ENCODE assay signal across 8 mouse cellular contexts in genomic region chr9:108783548-108784463, GRCm38 (mm10). TPM values are rescaled to one million over a fixed set of nuclear protein-coding genes. Genes with fewer than 3 reads are reported as not detected.
DNase-seq lines count a peak whose midpoint lies in the region; ATAC-seq lines count a peak whose summit lies in the region.

TSS of gene Ip6k2 (plus strand) at chr9:108783796.

- no peaks in the 10 kb centered on the region for H3K36me3 ChIP-seq in hindbrain, embryonic 16.5 days (ENCODE audit: control insufficient read depth, insufficient read depth, low read length)
- H3K36me3 ChIP-seq in macrophage (ENCODE audit: inconsistent target): no peaks in the 10 kb centered on the region

- peaks cover 34% of the 10 kb centered on the region for H3K4me1 ChIP-seq in hindbrain, embryonic 16.5 days (ENCODE audit: control insufficient read depth, insufficient read depth, low read depth, low read length)

- peak within 1 kb of the TSS; percentile 96 for H3K9ac ChIP-seq in hindbrain, embryonic 16.5 days (ENCODE audit: low read depth, low read length)

- no peaks in the 10 kb centered on the region for H3K27me3 ChIP-seq in hindbrain, embryonic 16.5 days (replicated peaks; ENCODE audit: control insufficient read depth, insufficient read depth, low read length)

- peak within 1 kb of the TSS; percentile 64 for H3K4me2 ChIP-seq in hindbrain, embryonic 16.5 days (ENCODE audit: low read length)

- H3K4me3 ChIP-seq in hindbrain, embryonic 16.5 days (ENCODE audit: low read length): peak within 1 kb of the TSS; percentile 67
- H3K4me3 ChIP-seq in macrophage (ENCODE audit: inconsistent target): peak within 1 kb of the TSS; percentile 93

- H3K27ac ChIP-seq in hindbrain, embryonic 16.5 days (ENCODE audit: low read depth, low read length): peak within 1 kb of the TSS; percentile 95
- peak within 1 kb of the TSS; percentile 32 for H3K27ac ChIP-seq in macrophage

- WGBS in hindbrain, embryonic 16.5 days: under 1% methylated on average over 55 of the region's 56 CpGs
- WGBS in macrophage (ENCODE audit: missing documents): 1% methylated on average over 47 of the region's 56 CpGs

- peak; percentile 98 for ATAC-seq in hindbrain, embryonic 16.5 days

- H3K79me2 ChIP-seq in macrophage (ENCODE audit: inconsistent target): peaks cover 51% of the 10 kb centered on the region

- DNase-seq in T-cell, adult 2 months (ENCODE audit: low spot score): peak; percentile 90
- DNase-seq in cerebellum, postnatal 36 days: peak; percentile 95 to 97
- DNase-seq in gastrocnemius, adult 18-20 months (ENCODE audit: low spot score): peak; percentile 94
- peak; percentile 95 to 97 for DNase-seq in left cerebral cortex, adult 18-20 months (ENCODE audit: low spot score in 2 of 2)
- peak; percentile 97 for DNase-seq in right cerebral cortex, adult 18-20 months
- DNase-seq in urinary bladder, postnatal 10 days (ENCODE audit: low spot score): peak; percentile 84

- no peaks in the 10 kb centered on the region for H3K9me3 ChIP-seq in hindbrain, embryonic 16.5 days (ENCODE audit: control insufficient read depth, low read length)

RNA-seq across cellular contexts. Expression of gene Ip6k2, which starts in this region (rescaled TPM):
- total RNA-seq in gastrocnemius, adult 18-20 months (2021): 10 to 100 TPM; 14.9 TPM
- polyA plus RNA-seq in hindbrain, embryonic 16.5 days (2015; fragmentation: Nextera tagmentation; extraction: Ambion mirVana): 178 and 185 TPM in 2 replicates
- total RNA-seq in left cerebral cortex, adult 18-20 months (2021): 100 to 1,000 TPM; 140 to 154 TPM
- total RNA-seq in macrophage (2018; cell fraction: chromatin; rRNA removed): 100 to 1,000 TPM in 1 of 26 experiments, 10 to 100 TPM in 25; 42.2 to 107 (median 66.8) TPM
- 10 to 100 TPM; 19.5 to 32.7 (median 24.9) TPM for total RNA-seq in macrophage (2018; cell fraction: cytosol; rRNA removed)
- total RNA-seq in macrophage (2018; cell fraction: nucleus; rRNA removed): 10 to 100 TPM; 25.4 to 67.9 (median 46.8) TPM
- 21.7 to 28.6 TPM (median 24.7 TPM) in 3 replicates for polyA plus RNA-seq in macrophage (2018)

Comparison
In these comparisons a context has a peak if more than half of its experiments do, and no peak if none do; other contexts are left out.
1. Peak in every context shown above with its lines: DNase-seq, ATAC-seq, H3K4me3 ChIP-seq and H3K27ac ChIP-seq.
2. RNA of gene Ip6k2 (total RNA-seq): 140 to 154 TPM in left cerebral cortex, adult 18-20 months; 14.9 TPM in gastrocnemius, adult 18-20 months; every median in the first group is over 4 times any median in the second.